In the genomic region with DNA sequence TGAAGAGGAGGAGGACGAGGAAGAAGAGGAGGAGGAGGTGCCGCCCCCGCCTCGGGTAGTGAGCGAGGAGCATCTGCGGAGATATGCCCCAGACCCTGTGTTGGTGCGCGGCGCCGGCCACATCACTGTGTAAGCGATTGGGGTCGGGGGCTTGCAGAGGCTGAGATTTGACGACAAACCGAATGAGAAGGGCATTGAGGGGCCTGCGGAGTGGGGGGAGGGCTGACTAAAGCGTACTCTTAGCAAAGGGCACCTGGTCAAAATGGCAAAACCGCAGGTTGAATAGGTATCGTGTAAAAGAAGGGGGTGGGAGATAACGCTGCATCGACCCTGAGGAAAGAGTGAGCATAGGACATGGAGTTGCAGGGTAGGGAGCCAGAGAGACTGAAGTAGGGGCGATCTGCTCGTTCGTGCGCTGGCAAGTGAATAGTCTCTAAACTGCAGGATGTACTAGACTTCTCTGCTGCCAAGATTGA, we compare ENCODE assay signal across 8 mouse cellular contexts. TPM values are rescaled to one million over a fixed set of nuclear protein-coding genes. Genes with fewer than 3 reads are reported as not detected.
DNase-seq lines count a peak whose midpoint lies in the region; ATAC-seq and TF ChIP-seq lines count a peak whose summit lies in the region.

No protein-coding gene starts in this region.

- peaks cover 98% of the 10 kb centered on the region for H3K27me3 ChIP-seq in forebrain, embryonic 10.5 days (ENCODE audit: poor library complexity, severe bottlenecking)
- H3K27me3 ChIP-seq in intestine, postnatal 0 days (replicated peaks; ENCODE audit: control insufficient read depth, insufficient read depth, low read length): no peaks in the 10 kb centered on the region
- H3K27me3 ChIP-seq in midbrain, embryonic 16.5 days (ENCODE audit: control insufficient read depth, insufficient read depth, low read depth, low read length): peaks cover 15% of the 10 kb centered on the region

- H3K9ac ChIP-seq in intestine, postnatal 0 days (ENCODE audit: low read depth, low read length): peak overlapping the region; percentile 54; the same call in 1 of the 2 replicates
- peak overlapping the region; percentile 73 for H3K9ac ChIP-seq in midbrain, embryonic 16.5 days (ENCODE audit: low read depth, low read length)

- ATAC-seq in intestine, postnatal 0 days: no peak; the same call in 1 of the 2 replicates
- peak; percentile 87 for ATAC-seq in midbrain, embryonic 16.5 days

- peak overlapping the region; percentile 70 for H3K4me2 ChIP-seq in intestine, postnatal 0 days (replicated peaks; ENCODE audit: low read depth)
- peak overlapping the region; percentile 48 for H3K4me2 ChIP-seq in midbrain, embryonic 16.5 days (ENCODE audit: low read length)

- peaks cover 9% of the 10 kb centered on the region; the same call in 1 of the 2 replicates for H3K4me1 ChIP-seq in forebrain, embryonic 10.5 days
- H3K4me1 ChIP-seq in intestine, postnatal 0 days (replicated peaks; ENCODE audit: control insufficient read depth, insufficient read depth, low read length): no peaks in the 10 kb centered on the region
- H3K4me1 ChIP-seq in midbrain, embryonic 16.5 days (ENCODE audit: control insufficient read depth, insufficient read depth, low read length): peaks cover 2% of the 10 kb centered on the region; the same call in 1 of the 2 replicates

- peak overlapping the region; percentile 88 for H3K27ac ChIP-seq in forebrain, embryonic 10.5 days
- peak overlapping the region; percentile 54 for H3K27ac ChIP-seq in intestine, postnatal 0 days (ENCODE audit: low read depth, low read length)
- H3K27ac ChIP-seq in midbrain, embryonic 16.5 days (ENCODE audit: low read length): peak overlapping the region; percentile 77

- H3K4me3 ChIP-seq in forebrain, embryonic 10.5 days: peak overlapping the region; percentile 66
- H3K4me3 ChIP-seq in intestine, postnatal 0 days (ENCODE audit: low read depth, low read length): peak overlapping the region; percentile 65
- peak overlapping the region; percentile 57 for H3K4me3 ChIP-seq in midbrain, embryonic 16.5 days (ENCODE audit: low read depth, low read length)

- no peaks in the 10 kb centered on the region; the same call in 1 of the 2 replicates for H3K36me3 ChIP-seq in forebrain, embryonic 10.5 days (replicated peaks)
- no peaks in the 10 kb centered on the region for H3K36me3 ChIP-seq in intestine, postnatal 0 days (ENCODE audit: control insufficient read depth, insufficient read depth)
- H3K36me3 ChIP-seq in midbrain, embryonic 16.5 days (ENCODE audit: control insufficient read depth, insufficient read depth, low read length): 0 out of 2 replicates have a peak, but pooled peaks cover 2% of the 10 kb centered on the region

- peak; percentile 21 for DNase-seq in embryo, embryonic 10 days (ENCODE audit: low spot score)
- DNase-seq in embryo, embryonic 9.5 days (ENCODE audit: extremely low spot score): no peak
- DNase-seq in retina, embryonic 14.5 days (ENCODE audit: low spot score): peak; percentile 22
- DNase-seq in retina, postnatal 1 day: no peak
- DNase-seq in forebrain, embryonic 10.5 days (ENCODE audit: extremely low spot score, low spot score): no peak
- no peak for DNase-seq in natural killer cell, adult 2 months (ENCODE audit: low spot score in 2 of 2)

- TF ChIP-seq CTCF in intestine, postnatal 0 days (IDR thresholded peaks at IDR 0.05; ENCODE audit: low read depth): no peak

- H3K9me3 ChIP-seq in forebrain, embryonic 10.5 days: no peaks in the 10 kb centered on the region
- H3K9me3 ChIP-seq in intestine, postnatal 0 days (ENCODE audit: control insufficient read depth): no peaks in the 10 kb centered on the region
- H3K9me3 ChIP-seq in midbrain, embryonic 16.5 days (replicated peaks; ENCODE audit: control insufficient read depth, low read length, poor library complexity, severe bottlenecking): no peaks in the 10 kb centered on the region

- WGBS in forebrain, embryonic 10.5 days: 14% methylated on average over 24 of the region's 24 CpGs
- 14% methylated on average over 24 of the region's 24 CpGs for WGBS in intestine, postnatal 0 days
- 13% methylated on average over 21 of the region's 24 CpGs for WGBS in midbrain, embryonic 16.5 days

RNA-seq across cellular contexts. Expression of a gene that starts 0.5 kb away (rescaled TPM):
- polyA plus RNA-seq in forebrain, embryonic 10.5 days (2016; fragmentation: Nextera tagmentation; extraction: Ambion mirVana): 4.0 and 4.2 TPM in 2 replicates
- 2.0 and 2.3 TPM in 2 replicates for polyA plus RNA-seq in intestine, postnatal 0 days (2015; fragmentation: Nextera tagmentation; extraction: Ambion mirVana)
- polyA plus RNA-seq in midbrain, embryonic 16.5 days (2015; fragmentation: Nextera tagmentation; extraction: Ambion mirVana): 8.1 and 8.3 TPM in 2 replicates

RNA-seq across cellular contexts. Expression of a gene that starts 35.6 kb away (rescaled TPM):
- not detected in 2 replicates for polyA plus RNA-seq in forebrain, embryonic 10.5 days (2016; fragmentation: Nextera tagmentation; extraction: Ambion mirVana)
- polyA plus RNA-seq in intestine, postnatal 0 days (2015; fragmentation: Nextera tagmentation; extraction: Ambion mirVana): not detected in 2 replicates
- polyA plus RNA-seq in midbrain, embryonic 16.5 days (2015; fragmentation: Nextera tagmentation; extraction: Ambion mirVana): not detected in 2 replicates

RNA-seq across cellular contexts. Expression of a gene that starts 57.5 kb away (rescaled TPM):
- polyA plus RNA-seq in forebrain, embryonic 10.5 days (2016; fragmentation: Nextera tagmentation; extraction: Ambion mirVana): 0.33 and 0.42 TPM in 2 replicates
- polyA plus RNA-seq in intestine, postnatal 0 days (2015; fragmentation: Nextera tagmentation; extraction: Ambion mirVana): 0.25 and 0.58 TPM in 2 replicates
- polyA plus RNA-seq in midbrain, embryonic 16.5 days (2015; fragmentation: Nextera tagmentation; extraction: Ambion mirVana): not detected in 2 replicates

Comparison
In these comparisons a context has a peak if more than half of its experiments do, and no peak if none do; other contexts are left out.
1. DNase-seq: peak in embryo, embryonic 10 days (single experiment) and retina, embryonic 14.5 days (single experiment); none in embryo, embryonic 9.5 days (single experiment), retina, postnatal 1 day (single experiment), forebrain, embryonic 10.5 days (single experiment) and natural killer cell, adult 2 months (0 of 2).
2. Peak in every context shown above with its lines, with median percentiles within 50 percentile points of each other: H3K27ac ChIP-seq and H3K4me3 ChIP-seq.